Mouse (Mus musculus) midbrain, postnatal 0 days (tissue): Measurements from ENCODE around the gene Gm20708. TPM values are rescaled to one million over a fixed set of nuclear protein-coding genes. Genes with fewer than 3 reads are reported as not detected.

Experiments used
- ATAC-seq: fragments of 200-750 bp; cut with Nextera tagmentation; 2 replicates; pipeline ENCODE4 v1.8.0; 2017; ENCODE audit warnings: moderate number of reproducible peaks, mild to moderate bottlenecking, moderate TSS enrichment, moderate library complexity; ENCODE audit not compliant: low FRiP score
- DNase-seq: peaks from one replicate; pipeline ENCODE4 v3.0.0-alpha.2; 2015; ENCODE audit warnings: low spot score
- H3K27ac ChIP-seq: fragments of 300-500 bp; sonication (generic); 2 replicates; pipeline ENCODE4 v1.5.1; 2014; ENCODE audit warnings: low read depth, mild to moderate bottlenecking, low read length, mixed read lengths
- H3K27me3 ChIP-seq: fragments of 300-500 bp; sonication (generic); 2 replicates; pipeline ENCODE4 v1.6.1; 2014; ENCODE audit warnings: low read length, control low read depth, mixed read lengths; ENCODE audit not compliant: insufficient read depth
- H3K36me3 ChIP-seq: fragments of 300-500 bp; sonication (generic); 2 replicates; pipeline ENCODE4 v1.6.1; 2014; ENCODE audit warnings: low read length, control low read depth, mixed read lengths; ENCODE audit not compliant: insufficient read depth
- H3K4me1 ChIP-seq: fragments of 300-500 bp; sonication (generic); 2 replicates; pipeline ENCODE4 v1.6.1; 2014; ENCODE audit warnings: mild to moderate bottlenecking, control low read depth, antibody characterized with exemption, low read length, mixed read lengths; ENCODE audit not compliant: insufficient read depth
- H3K4me2 ChIP-seq: fragments of 300-500 bp; sonication (generic); 2 replicates; pipeline ENCODE4 v1.6.1; 2014; ENCODE audit warnings: low read depth, mild to moderate bottlenecking, low read length, mixed read lengths; ENCODE audit not compliant: poor library complexity, severe bottlenecking
- H3K4me3 ChIP-seq: fragments of 300-500 bp; sonication (generic); 2 replicates; pipeline ENCODE4 v1.5.1; 2014; ENCODE audit warnings: low read depth, mild to moderate bottlenecking, low read length, moderate library complexity
- H3K9ac ChIP-seq: fragments of 300-500 bp; sonication (generic); replicated peaks from 2 replicates; pipeline ENCODE4 v1.6.1; 2014; ENCODE audit warnings: mild to moderate bottlenecking, low read length, moderate library complexity, mixed read lengths; ENCODE audit not compliant: poor library complexity, severe bottlenecking
- H3K9me3 ChIP-seq: fragments of 300-500 bp; sonication (generic); 2 replicates; pipeline ENCODE4 v1.6.1; 2016; ENCODE audit warnings: low read length, control low read depth
- CTCF ChIP-seq: IDR thresholded peaks from 2 replicates; pipeline ENCODE4 v1.5.1; 2016; ENCODE audit warnings: antibody characterized with exemption, mild to moderate bottlenecking
- WGBS: fragments of 180-500 bp; shearing (Covaris S2); extraction: QIAGEN DNeasy Blood & Tissue Kit; methylation state at CpG from one replicate; pipeline ENCODE4 v1.1.7; 2014; 5-methylcytosine and 5-hydroxymethylcytosine counted together
- polyA plus RNA-seq: library from polyadenylated mRNA; unstranded; fragments of >200 nt; fragmentation: Nextera tagmentation; extraction: Ambion mirVana; gene quantifications from 2 replicates; pipeline ENCODE4 v1.2.1, GENCODE M21; 2015
- total RNA-seq: library from RNA; depleted of rRNA; stranded (reverse); fragments of >200 nt; gene quantifications from 2 replicates; pipeline ENCODE4 v1.2.3, GENCODE M21; 2014

Gm20708 gene
- total and polyA plus RNA-seq, 2 experiments from 2014 or later, result 1.2 TPM; not detected in 1

- no peaks in the 10 kb centered on the region for H3K9me3 ChIP-seq
- ATAC-seq (no peak), DNase-seq (no peak)
- no peak overlapping the region for H3K9ac ChIP-seq
- no peak overlapping the region for H3K4me3 ChIP-seq
- H3K36me3 ChIP-seq, result no peaks in the 10 kb centered on the region
- no peaks in the 10 kb centered on the region for H3K27me3 ChIP-seq
- no peak for TF ChIP-seq CTCF
- no peak overlapping the region for H3K27ac ChIP-seq
- WGBS, result 65% methylated on average over 2 of the region's 2 CpGs
- H3K4me1 ChIP-seq, result no peaks in the 10 kb centered on the region
- no peak overlapping the region for H3K4me2 ChIP-seq
These were observed 11.3 kb upstream of the Gm20708 start for GRCm38 (mm10) chr11:117798160-117798541.

GRCm38 (mm10) chr11:117799174-117799573, 10.3 kb upstream of the Gm20708 start:
- H3K27ac ChIP-seq, result no peak overlapping the region
- H3K4me2 ChIP-seq, result no peak overlapping the region
- no peaks in the 10 kb centered on the region for H3K27me3 ChIP-seq
- no peak for ATAC-seq
- no peak overlapping the region for H3K4me3 ChIP-seq
- no peak for DNase-seq
- 76% methylated on average over 5 of the region's 5 CpGs for WGBS
- H3K4me1 ChIP-seq, result no peaks in the 10 kb centered on the region
- H3K9ac ChIP-seq, result no peak overlapping the region
- no peaks in the 10 kb centered on the region for H3K36me3 ChIP-seq
- H3K9me3 ChIP-seq, result no peaks in the 10 kb centered on the region
- no peak for TF ChIP-seq CTCF

GRCm38 (mm10) chr11:117800038-117800437, 9.4 kb upstream of the Gm20708 start:
- Histone ChIP-seq H3K4me1 (no peaks in the 10 kb centered on the region), H3K9me3 (no peaks in the 10 kb centered on the region), H3K36me3 (no peaks in the 10 kb centered on the region), H3K27ac (no peak overlapping the region), H3K27me3 (no peaks in the 10 kb centered on the region), H3K9ac (no peak overlapping the region), H3K4me3 (no peak overlapping the region), H3K4me2 (no peak overlapping the region)
- TF ChIP-seq CTCF, result no peak
- ATAC-seq, result no peak
- WGBS, result 78% methylated on average over 7 of the region's 7 CpGs
- DNase-seq, result no peak

- Histone ChIP-seq H3K9ac (no peak overlapping the region), H3K4me1 (no peaks in the 10 kb centered on the region), H3K36me3 (no peaks in the 10 kb centered on the region), H3K9me3 (no peaks in the 10 kb centered on the region), H3K27me3 (no peaks in the 10 kb centered on the region), H3K4me3 (no peak overlapping the region), H3K4me2 (no peak overlapping the region), H3K27ac (no peak overlapping the region)
- DNase-seq (no peak), ATAC-seq (no peak)
- TF ChIP-seq CTCF, result no peak
- 79% methylated on average over 7 of the region's 7 CpGs for WGBS
These were observed 7.8 kb upstream of the Gm20708 start for GRCm38 (mm10) chr11:117801650-117802049.

- Histone ChIP-seq H3K9ac (no peak overlapping the region), H3K36me3 (no peaks in the 10 kb centered on the region), H3K4me1 (no peaks in the 10 kb centered on the region), H3K27me3 (no peaks in the 10 kb centered on the region), H3K27ac (no peak overlapping the region), H3K9me3 (no peaks in the 10 kb centered on the region), H3K4me2 (no peak overlapping the region), H3K4me3 (no peak overlapping the region)
- ATAC-seq (no peak), DNase-seq (no peak)
- TF ChIP-seq CTCF, result no peak
- WGBS, result 98% methylated on average over 3 of the region's 3 CpGs
These were observed 6.2 kb upstream of the Gm20708 start for GRCm38 (mm10) chr11:117803166-117803688.

- Histone ChIP-seq H3K9ac (no peak overlapping the region), H3K36me3 (no peaks in the 10 kb centered on the region), H3K4me3 (no peak overlapping the region), H3K27ac (no peak overlapping the region), H3K27me3 (peaks cover 10% of the 10 kb centered on the region; the same call in 1 of the 2 replicates), H3K4me2 (no peak overlapping the region), H3K4me1 (no peaks in the 10 kb centered on the region), H3K9me3 (no peaks in the 10 kb centered on the region)
- WGBS, result 91% methylated on average over 6 of the region's 6 CpGs
- TF ChIP-seq CTCF, result no peak
- DNase-seq, result no peak
- ATAC-seq, result no peak
These were observed 2.7 kb upstream of the Gm20708 start for GRCm38 (mm10) chr11:117806781-117807180.
